Mouse (Mus musculus) forebrain, embryonic 11.5 days (tissue): ENCODE data around the gene Zfhx3. TPM values are rescaled to one million over a fixed set of nuclear protein-coding genes. Genes with fewer than 3 reads are reported as not detected.

Source experiments
- ATAC-seq: fragments of 200-750 bp; cut with Nextera tagmentation; replicated peaks from 2 replicates; pipeline ENCODE4 v1.8.0; 2017; ENCODE audit warnings: moderate TSS enrichment; ENCODE audit not compliant: low FRiP score
- DNase-seq: peaks from one replicate; pipeline ENCODE4 v3.0.0-alpha.2; 2017; ENCODE audit warnings: low spot score
- H3K27ac ChIP-seq: fragments of 300-500 bp; sonication (generic); 2 replicates; pipeline ENCODE4 v1.5.1; 2014; ENCODE audit warnings: low read depth, low read length
- H3K27me3 ChIP-seq: fragments of 300-500 bp; sonication (generic); 2 replicates; pipeline ENCODE4 v1.6.1; 2014; ENCODE audit warnings: mild to moderate bottlenecking, low read length, mixed read lengths; ENCODE audit not compliant: control insufficient read depth, insufficient read depth
- H3K36me3 ChIP-seq: fragments of 300-500 bp; sonication (generic); 2 replicates; pipeline ENCODE4 v1.6.1; 2014; ENCODE audit warnings: mild to moderate bottlenecking, low read length, moderate library complexity, mixed read lengths; ENCODE audit not compliant: control insufficient read depth, insufficient read depth
- H3K4me1 ChIP-seq: fragments of 300-500 bp; sonication (generic); replicated peaks from 2 replicates; pipeline ENCODE4 v1.6.1; 2014; ENCODE audit warnings: low read length, mixed read lengths; ENCODE audit not compliant: control insufficient read depth, insufficient read depth
- H3K4me2 ChIP-seq: fragments of 300-500 bp; sonication (generic); 2 replicates; pipeline ENCODE4 v1.6.1; 2014; ENCODE audit warnings: low read depth, mild to moderate bottlenecking, low read length, moderate library complexity, mixed read lengths; ENCODE audit not compliant: severe bottlenecking
- H3K4me3 ChIP-seq: fragments of 300-500 bp; sonication (generic); 2 replicates; pipeline ENCODE4 v1.5.1; 2014; ENCODE audit warnings: low read depth, low read length
- H3K9ac ChIP-seq: fragments of 300-500 bp; sonication (generic); 2 replicates; pipeline ENCODE4 v1.6.1; 2014; ENCODE audit warnings: low read length
- H3K9me3 ChIP-seq: fragments of 300-500 bp; sonication (generic); 2 replicates; pipeline ENCODE4 v1.6.1; 2016; ENCODE audit warnings: low read length, mixed read lengths; ENCODE audit not compliant: control insufficient read depth
- WGBS: fragments of 180-500 bp; shearing (Covaris S2); extraction: QIAGEN DNeasy Blood & Tissue Kit; methylation state at CpG from one replicate; pipeline ENCODE4 v1.1.7; 2014; 5-methylcytosine and 5-hydroxymethylcytosine counted together
- polyA plus RNA-seq: library from polyadenylated mRNA; unstranded; fragments of >200 nt; fragmentation: Nextera tagmentation; extraction: Ambion mirVana; gene quantifications from 2 replicates; pipeline ENCODE4 v1.2.1, GENCODE M21; 2014

Gene Zfhx3
- polyA plus RNA-seq, 1 experiment from 2014 or later, result 22.9 TPM

GRCm38 (mm10) chr8:108826414-108826813, 884.0 kb downstream of the Zfhx3 start:
- H3K4me3 ChIP-seq, result no peak overlapping the region
- ATAC-seq, result no peak
- no peaks in the 10 kb centered on the region for H3K9me3 ChIP-seq

GRCm38 (mm10) chr8:108827428-108827827, 885.0 kb downstream of the Zfhx3 start:
- Histone ChIP-seq H3K27ac (no peak overlapping the region), H3K4me1 (peaks cover 12% of the 10 kb centered on the region), H3K9me3 (no peaks in the 10 kb centered on the region), H3K9ac (no peak overlapping the region), H3K27me3 (no peaks in the 10 kb centered on the region), H3K36me3 (no peaks in the 10 kb centered on the region), H3K4me2 (no peak overlapping the region), H3K4me3 (no peak overlapping the region)
- ATAC-seq (no peak), DNase-seq (no peak)
- 83% methylated on average over 15 of the region's 15 CpGs for WGBS

More at GRCm38 (mm10) chr8:108826414-108826813, 884.0 kb downstream of the Zfhx3 start:
- Histone ChIP-seq H3K27me3 (no peaks in the 10 kb centered on the region), H3K9ac (no peak overlapping the region), H3K27ac (no peak overlapping the region), H3K4me2 (no peak overlapping the region), H3K36me3 (no peaks in the 10 kb centered on the region), H3K4me1 (peaks cover 12% of the 10 kb centered on the region)
- 86% methylated on average over 4 of the region's 4 CpGs for WGBS
- DNase-seq, result no peak

- 23% methylated on average over 12 of the region's 12 CpGs for WGBS
- H3K4me3 ChIP-seq, result no peak overlapping the region
These were observed 886.9 kb downstream of the Zfhx3 start for GRCm38 (mm10) chr8:108829305-108829717.

GRCm38 (mm10) chr8:108835143-108835542, 892.7 kb downstream of the Zfhx3 start:
- no peak overlapping the region for H3K27ac ChIP-seq
- no peak overlapping the region for H3K4me2 ChIP-seq
- WGBS, result 95% methylated on average over 11 of the region's 11 CpGs
- no peaks in the 10 kb centered on the region for H3K9me3 ChIP-seq
- peaks cover 16% of the 10 kb centered on the region for H3K27me3 ChIP-seq
- no peak for ATAC-seq
- no peak for DNase-seq
- H3K36me3 ChIP-seq, result no peaks in the 10 kb centered on the region
- H3K4me3 ChIP-seq, result no peak overlapping the region
- H3K4me1 ChIP-seq, result peaks cover 12% of the 10 kb centered on the region
- H3K9ac ChIP-seq, result no peak overlapping the region

More at GRCm38 (mm10) chr8:108829305-108829717, 886.9 kb downstream of the Zfhx3 start:
- Histone ChIP-seq H3K9me3 (no peaks in the 10 kb centered on the region), H3K27me3 (no peaks in the 10 kb centered on the region), H3K4me1 (peaks cover 12% of the 10 kb centered on the region), H3K36me3 (no peaks in the 10 kb centered on the region), H3K4me2 (0 out of 2 replicates have a peak overlapping the region, but pooled peaks have one; percentile 8), H3K9ac (peak overlapping the region; percentile 5; the same call in 1 of the 2 replicates), H3K27ac (peak overlapping the region; percentile 26; the same call in 1 of the 2 replicates)
- DNase-seq (peak; percentile 82), ATAC-seq (peak; percentile 82)

- no peak overlapping the region for H3K4me2 ChIP-seq
- 18% methylated on average over 10 of the region's 10 CpGs for WGBS
- DNase-seq (peak; percentile 62), ATAC-seq (no peak; the same call in 1 of the 2 replicates)
- no peak overlapping the region for H3K4me3 ChIP-seq
- H3K9me3 ChIP-seq, result no peaks in the 10 kb centered on the region
- H3K4me1 ChIP-seq, result peaks cover 10% of the 10 kb centered on the region
- H3K36me3 ChIP-seq, result no peaks in the 10 kb centered on the region
- H3K9ac ChIP-seq, result no peak overlapping the region
- no peak overlapping the region for H3K27ac ChIP-seq
- peaks cover 16% of the 10 kb centered on the region for H3K27me3 ChIP-seq
These were observed 895.3 kb downstream of the Zfhx3 start for GRCm38 (mm10) chr8:108837788-108838187.

GRCm38 (mm10) chr8:108838761-108839160, 896.3 kb downstream of the Zfhx3 start:
- ATAC-seq (no peak), DNase-seq (no peak)
- H3K4me3 ChIP-seq, result no peak overlapping the region
- peaks cover 16% of the 10 kb centered on the region for H3K27me3 ChIP-seq
- H3K4me2 ChIP-seq, result no peak overlapping the region
- H3K4me1 ChIP-seq, result peaks cover 10% of the 10 kb centered on the region
- no peaks in the 10 kb centered on the region for H3K9me3 ChIP-seq
- no peaks in the 10 kb centered on the region for H3K36me3 ChIP-seq
- H3K9ac ChIP-seq, result no peak overlapping the region
- no peak overlapping the region for H3K27ac ChIP-seq
- 28% methylated on average over 6 of the region's 6 CpGs for WGBS

GRCm38 (mm10) chr8:108842307-108842706, 899.9 kb downstream of the Zfhx3 start:
- no peak overlapping the region for H3K4me2 ChIP-seq
- DNase-seq, result no peak
- 90% methylated on average over 4 of the region's 5 CpGs for WGBS

GRCm38 (mm10) chr8:108846174-108846573, 903.7 kb downstream of the Zfhx3 start:
- Histone ChIP-seq H3K4me3 (no peak overlapping the region), H3K27ac (no peak overlapping the region), H3K9me3 (no peaks in the 10 kb centered on the region), H3K27me3 (no peaks in the 10 kb centered on the region), H3K4me2 (no peak overlapping the region), H3K9ac (no peak overlapping the region), H3K4me1 (no peaks in the 10 kb centered on the region), H3K36me3 (no peaks in the 10 kb centered on the region; the same call in 1 of the 2 replicates)
- no peak for DNase-seq
- WGBS, result 51% methylated on average over 6 of the region's 6 CpGs
- no peak for ATAC-seq

More at GRCm38 (mm10) chr8:108842307-108842706, 899.9 kb downstream of the Zfhx3 start:
- Histone ChIP-seq H3K9ac (no peak overlapping the region), H3K4me1 (peaks cover 10% of the 10 kb centered on the region), H3K9me3 (no peaks in the 10 kb centered on the region), H3K27me3 (peaks cover 5% of the 10 kb centered on the region; the same call in 1 of the 2 replicates), H3K27ac (no peak overlapping the region), H3K4me3 (no peak overlapping the region), H3K36me3 (no peaks in the 10 kb centered on the region; the same call in 1 of the 2 replicates)
- no peak for ATAC-seq

- DNase-seq, result no peak
- ATAC-seq, result no peak
- Histone ChIP-seq H3K4me1 (no peaks in the 10 kb centered on the region), H3K36me3 (no peaks in the 10 kb centered on the region; the same call in 1 of the 2 replicates), H3K4me2 (no peak overlapping the region), H3K27me3 (no peaks in the 10 kb centered on the region), H3K27ac (no peak overlapping the region), H3K9me3 (no peaks in the 10 kb centered on the region), H3K4me3 (no peak overlapping the region), H3K9ac (no peak overlapping the region)
- WGBS, result 75% methylated on average over 11 of the region's 11 CpGs
These were observed 904.4 kb downstream of the Zfhx3 start for GRCm38 (mm10) chr8:108846827-108847226.
